Mouse (Mus musculus): ENCODE measurements around the gene Cd83. TPM values are rescaled to one million over a fixed set of nuclear protein-coding genes. Genes with fewer than 3 reads are reported as not detected.

Gene Cd83
- total and polyA plus RNA-seq, 3 experiments, result 2.4 to 3.2 (median 2.8) TPM

DNA sequence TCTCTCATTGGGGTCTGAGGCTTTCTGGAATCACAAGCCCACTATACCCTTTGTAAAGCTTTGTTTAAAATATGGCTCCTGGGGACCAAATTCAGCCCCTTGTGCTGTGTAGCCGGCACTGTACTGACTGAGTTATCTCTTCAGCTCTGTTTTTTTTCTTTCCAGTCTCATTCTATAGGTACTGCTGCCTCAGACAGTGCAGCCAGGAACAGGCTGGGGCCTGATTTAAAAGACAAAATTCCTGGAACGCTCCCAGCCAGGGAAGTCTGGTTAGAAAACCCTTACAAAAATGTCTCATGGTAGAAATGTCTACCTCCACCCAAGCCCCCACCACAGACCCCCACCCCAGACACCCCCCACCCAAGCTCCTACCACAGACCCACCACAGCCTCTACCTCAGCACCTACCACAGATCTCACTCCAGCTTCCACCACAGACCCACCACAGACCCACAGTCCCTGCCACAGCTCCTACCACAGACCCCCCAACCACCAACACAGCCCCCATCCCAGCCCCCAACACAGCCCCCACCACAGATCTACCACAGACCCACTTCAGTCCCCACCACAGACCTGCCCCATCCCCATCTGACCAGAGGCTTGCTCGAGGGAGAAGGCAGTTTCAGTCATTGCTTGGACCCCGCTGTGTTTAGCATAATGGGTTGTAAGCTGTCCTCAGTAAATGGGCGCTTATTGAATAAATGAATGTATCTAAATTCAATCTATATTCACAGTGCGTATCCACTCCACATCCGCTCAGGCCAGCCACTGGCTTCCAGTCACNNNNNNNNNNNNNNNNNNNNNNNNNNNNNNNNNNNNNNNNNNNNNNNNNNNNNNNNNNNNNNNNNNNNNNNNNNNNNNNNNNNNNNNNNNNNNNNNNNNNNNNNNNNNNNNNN lies 17.5 kb upstream of the Cd83 start:
- Histone ChIP-seq H3K36me3 (ENCODE audit: control insufficient read depth, insufficient read depth, low read length) (no peaks in the 10 kb centered on the region), H3K4me3 (no peak overlapping the region), H3K4me1 (ENCODE audit: control insufficient read depth, insufficient read depth, low read length) (peaks cover 4% of the 10 kb centered on the region; the same call in 1 of the 2 replicates), H3K79me2 (replicated peaks; ENCODE audit: control insufficient read depth, insufficient read depth, low read length) (no peaks in the 10 kb centered on the region), H3K27me3 (ENCODE audit: control insufficient read depth, insufficient read depth, low read length) (no peaks in the 10 kb centered on the region), H3K9ac (ENCODE audit: low read depth, low read length) (no peak overlapping the region), H3K27ac (no peak overlapping the region)
- intact Hi-C loops (cut with DNase I), result no loop called here
- no peak for DNase-seq
- TF ChIP-seq POLR2A (IDR thresholded peaks at IDR 0.05; ENCODE audit: insufficient read depth, low read depth, low read length) (no peak), EP300 (IDR thresholded peaks at IDR 0.05; ENCODE audit: insufficient read depth, low read depth, low read length) (no peak), CTCF (IDR thresholded peaks at IDR 0.05) (no peak)
- WGBS, result 84% methylated on average over 7 of the region's 7 CpGs

DNA sequence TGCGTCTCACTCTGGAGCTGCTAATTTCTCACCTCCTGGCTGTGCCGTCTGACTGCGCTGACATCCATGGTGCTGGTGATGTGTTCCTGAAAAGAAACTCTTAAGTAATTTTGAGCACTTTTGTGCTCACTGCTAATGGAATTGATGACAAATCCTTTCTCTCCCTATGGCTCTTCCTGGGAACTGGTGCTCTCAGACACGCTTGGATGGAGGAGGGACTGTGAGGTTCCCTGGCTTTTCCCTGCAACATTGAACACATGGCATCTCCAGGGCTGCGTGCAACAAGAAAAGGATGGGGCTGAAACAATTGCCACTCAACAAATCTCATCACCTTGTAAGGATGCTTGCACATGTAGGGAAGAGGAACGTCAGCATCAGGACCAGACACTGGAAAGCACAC lies 11.6 kb upstream of the Cd83 start:
- H3K4me1 ChIP-seq (ENCODE audit: control insufficient read depth, insufficient read depth, low read length), result peaks cover 5% of the 10 kb centered on the region
- DNase-seq, result no peak
- no peak for TF ChIP-seq POLR2A (IDR thresholded peaks at IDR 0.05; ENCODE audit: insufficient read depth, low read depth, low read length)
- TF ChIP-seq CTCF (IDR thresholded peaks at IDR 0.05), result no peak
- no peak for TF ChIP-seq EP300 (IDR thresholded peaks at IDR 0.05; ENCODE audit: insufficient read depth, low read depth, low read length)
- no peak overlapping the region for H3K27ac ChIP-seq
- intact Hi-C loops (cut with DNase I), result no loop called here
- H3K9ac ChIP-seq (ENCODE audit: low read depth, low read length), result no peak overlapping the region
- H3K27me3 ChIP-seq (ENCODE audit: control insufficient read depth, insufficient read depth, low read length), result no peaks in the 10 kb centered on the region
- H3K4me3 ChIP-seq, result no peak overlapping the region
- H3K36me3 ChIP-seq (ENCODE audit: control insufficient read depth, insufficient read depth, low read length), result no peaks in the 10 kb centered on the region
- no peaks in the 10 kb centered on the region for H3K79me2 ChIP-seq (replicated peaks; ENCODE audit: control insufficient read depth, insufficient read depth, low read length)
- WGBS, result 93% methylated on average over 6 of the region's 6 CpGs

DNA sequence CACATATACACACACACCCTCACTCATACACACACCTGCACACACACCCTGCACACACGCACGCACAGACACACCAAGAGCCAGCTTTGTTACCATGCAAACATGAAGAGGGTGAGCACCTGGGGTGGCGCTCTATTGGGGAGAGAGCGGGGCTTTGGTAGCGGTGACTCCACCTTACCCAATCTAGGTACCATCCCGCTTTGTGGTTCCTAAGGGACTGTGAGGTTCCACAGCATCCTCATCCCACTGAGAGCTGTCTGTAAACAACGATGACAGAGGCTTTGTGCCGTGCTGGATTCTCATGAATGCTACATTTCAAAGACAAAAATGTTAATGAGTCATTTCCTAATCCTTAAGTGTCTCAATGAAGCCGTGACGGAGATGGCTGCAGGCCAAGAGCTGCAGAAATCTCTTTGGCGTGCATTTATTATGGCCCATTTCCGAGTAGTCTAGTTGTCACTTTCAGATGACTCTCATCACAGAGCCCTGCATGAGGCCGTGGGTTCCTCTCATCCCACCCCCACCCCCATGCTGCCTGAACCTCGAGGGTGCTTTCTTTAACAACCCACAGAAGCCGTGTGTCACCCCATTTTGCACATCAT lies 10.5 kb upstream of the Cd83 start:
- Histone ChIP-seq H3K27ac (no peak overlapping the region), H3K4me1 (ENCODE audit: control insufficient read depth, insufficient read depth, low read length) (peaks cover 5% of the 10 kb centered on the region), H3K27me3 (ENCODE audit: control insufficient read depth, insufficient read depth, low read length) (no peaks in the 10 kb centered on the region), H3K9ac (ENCODE audit: low read depth, low read length) (no peak overlapping the region), H3K36me3 (ENCODE audit: control insufficient read depth, insufficient read depth, low read length) (no peaks in the 10 kb centered on the region), H3K4me3 (no peak overlapping the region), H3K79me2 (replicated peaks; ENCODE audit: control insufficient read depth, insufficient read depth, low read length) (no peaks in the 10 kb centered on the region)
- intact Hi-C loops (cut with DNase I), result no loop called here
- DNase-seq, result peak; percentile 60 to 61
- no peak for TF ChIP-seq POLR2A (IDR thresholded peaks at IDR 0.05; ENCODE audit: insufficient read depth, low read depth, low read length)
- no peak for TF ChIP-seq CTCF (IDR thresholded peaks at IDR 0.05)
- TF ChIP-seq EP300 (IDR thresholded peaks at IDR 0.05; ENCODE audit: insufficient read depth, low read depth, low read length), result no peak
- WGBS, result 38% methylated on average over 15 of the region's 15 CpGs

GRCm38 (mm10) chr13:43774605-43775426 lies 9.8 kb upstream of the Cd83 start:
- no peak overlapping the region for H3K4me3 ChIP-seq
- H3K27me3 ChIP-seq (ENCODE audit: control insufficient read depth, insufficient read depth, low read length), result no peaks in the 10 kb centered on the region
- 57% methylated on average over 13 of the region's 13 CpGs for WGBS
- no peak overlapping the region for H3K27ac ChIP-seq
- intact Hi-C loops (cut with DNase I), result no loop called here
- H3K79me2 ChIP-seq (replicated peaks; ENCODE audit: control insufficient read depth, insufficient read depth, low read length), result no peaks in the 10 kb centered on the region
- no peak overlapping the region for H3K9ac ChIP-seq (ENCODE audit: low read depth, low read length)
- TF ChIP-seq CTCF (IDR thresholded peaks at IDR 0.05) (no peak), POLR2A (IDR thresholded peaks at IDR 0.05; ENCODE audit: insufficient read depth, low read depth, low read length) (no peak), EP300 (IDR thresholded peaks at IDR 0.05; ENCODE audit: insufficient read depth, low read depth, low read length) (no peak)
- DNase-seq, result no peak
- H3K36me3 ChIP-seq (ENCODE audit: control insufficient read depth, insufficient read depth, low read length), result no peaks in the 10 kb centered on the region
- H3K4me1 ChIP-seq (ENCODE audit: control insufficient read depth, insufficient read depth, low read length), result peaks cover 5% of the 10 kb centered on the region

- WGBS, result 64% methylated on average over 2 of the region's 2 CpGs
- H3K9ac ChIP-seq (ENCODE audit: low read depth, low read length), result no peak overlapping the region
- H3K27me3 ChIP-seq (ENCODE audit: control insufficient read depth, insufficient read depth, low read length), result no peaks in the 10 kb centered on the region
- H3K27ac ChIP-seq, result no peak overlapping the region
- H3K36me3 ChIP-seq (ENCODE audit: control insufficient read depth, insufficient read depth, low read length), result no peaks in the 10 kb centered on the region
- H3K79me2 ChIP-seq (replicated peaks; ENCODE audit: control insufficient read depth, insufficient read depth, low read length), result no peaks in the 10 kb centered on the region
- no peak overlapping the region for H3K4me3 ChIP-seq
- no peak for TF ChIP-seq CTCF (IDR thresholded peaks at IDR 0.05)
- no peak for TF ChIP-seq POLR2A (IDR thresholded peaks at IDR 0.05; ENCODE audit: insufficient read depth, low read depth, low read length)
- TF ChIP-seq EP300 (IDR thresholded peaks at IDR 0.05; ENCODE audit: insufficient read depth, low read depth, low read length), result no peak
- intact Hi-C loops (cut with DNase I), result no loop called here
- H3K4me1 ChIP-seq (ENCODE audit: control insufficient read depth, insufficient read depth, low read length), result peaks cover 5% of the 10 kb centered on the region
- DNase-seq, result no peak
Measured at GRCm38 (mm10) chr13:43775427-43775733, 9.2 kb upstream of the Cd83 start.
